Mouse (Mus musculus) layer of hippocampus, adult 8-10 months (tissue): Measurements from ENCODE around the gene Slc22a23. TPM values are rescaled to one million over a fixed set of nuclear protein-coding genes. Genes with fewer than 3 reads are reported as not detected.

Experiments used
- DNase-seq, 2 experiments: peaks; one replicate each; pipeline ENCODE4 v3.0.0; 2022; ENCODE audit warnings: low spot score in 2 of 2
- total RNA-seq, 4 experiments: library from RNA; stranded (reverse); gene quantifications; 2 replicates each; pipeline ENCODE4 v1.2.4; 2022

The Slc22a23 gene
- total RNA-seq, 4 experiments from 2014 or later: 32.3 to 41.6 (median 36.4) TPM

DNA sequence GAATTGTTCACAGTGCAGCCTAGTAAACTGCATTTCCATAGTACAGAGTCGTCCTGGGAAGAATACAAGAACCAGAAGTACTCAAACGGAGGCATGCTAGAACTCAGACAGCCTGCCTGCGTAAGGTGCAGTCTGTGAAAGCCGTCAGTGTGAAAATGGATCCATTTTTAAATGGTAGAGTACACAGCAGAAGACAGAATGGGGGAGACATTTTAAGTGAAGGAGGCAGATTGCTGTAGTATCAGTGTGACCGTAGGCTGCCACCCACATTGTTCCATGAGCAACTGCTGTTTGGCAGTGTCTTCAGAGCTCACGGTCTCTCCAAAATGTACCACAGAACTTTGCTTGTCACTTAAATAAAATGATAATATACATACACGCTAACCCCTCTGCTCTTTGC, 210.7 kb downstream of the Slc22a23 start:
- DNase-seq: peak; percentile 70

DNA sequence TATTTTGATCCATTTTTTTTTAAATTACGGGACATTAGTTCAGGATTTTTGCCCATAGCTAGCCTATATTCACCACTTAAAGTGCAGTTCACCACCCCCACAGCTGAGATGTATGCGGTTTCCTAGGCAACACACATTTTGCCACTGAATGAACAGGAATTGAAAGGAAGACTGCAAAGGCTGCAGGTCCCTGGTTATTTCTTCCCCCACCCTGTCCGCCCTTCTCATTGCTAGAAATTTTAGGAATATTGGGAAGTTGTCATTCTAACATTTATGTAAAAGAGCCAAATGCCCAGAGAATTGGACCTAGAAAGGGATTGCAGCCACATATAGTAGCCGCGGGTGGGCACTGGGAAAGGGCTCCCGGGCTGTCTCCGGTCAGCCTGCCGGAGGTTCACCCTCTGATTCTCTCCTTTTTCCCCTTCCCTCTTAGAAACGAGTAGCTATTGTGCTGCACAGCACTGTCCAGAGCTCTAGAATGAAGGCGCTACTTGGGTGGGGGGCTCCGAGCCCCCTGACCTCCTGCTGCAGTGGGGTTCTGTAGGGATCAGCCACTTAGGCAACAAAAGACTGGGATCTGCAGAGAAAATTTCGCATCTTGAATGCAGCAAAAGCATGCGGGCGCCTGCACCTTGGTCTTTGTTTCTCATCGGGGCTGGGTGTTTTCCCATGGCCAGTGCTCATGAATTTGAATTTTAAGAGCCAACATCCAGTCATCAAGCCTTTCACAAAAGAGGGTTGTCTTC, 211.5 kb downstream of the Slc22a23 start:
- DNase-seq: no peak

DNA sequence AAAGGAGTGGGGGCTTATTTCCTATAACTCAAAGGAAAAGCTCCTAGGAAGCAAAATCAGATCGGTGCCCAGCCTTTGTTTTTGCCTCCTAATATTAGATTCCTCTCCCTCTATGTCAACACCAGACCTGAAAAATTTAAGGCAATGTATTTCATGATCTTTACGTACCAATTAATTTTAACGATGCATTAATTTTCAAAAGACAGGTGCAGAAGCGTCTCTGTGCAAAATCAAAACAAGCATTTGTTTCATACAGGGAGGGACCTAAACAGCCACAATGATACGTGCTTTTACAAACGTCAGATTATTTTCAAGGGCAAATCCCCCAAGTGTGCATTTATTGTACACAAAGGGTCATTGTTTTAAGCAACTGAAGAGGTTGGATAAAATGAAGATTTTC, 212.1 kb downstream of the Slc22a23 start:
- no peak for DNase-seq

DNA sequence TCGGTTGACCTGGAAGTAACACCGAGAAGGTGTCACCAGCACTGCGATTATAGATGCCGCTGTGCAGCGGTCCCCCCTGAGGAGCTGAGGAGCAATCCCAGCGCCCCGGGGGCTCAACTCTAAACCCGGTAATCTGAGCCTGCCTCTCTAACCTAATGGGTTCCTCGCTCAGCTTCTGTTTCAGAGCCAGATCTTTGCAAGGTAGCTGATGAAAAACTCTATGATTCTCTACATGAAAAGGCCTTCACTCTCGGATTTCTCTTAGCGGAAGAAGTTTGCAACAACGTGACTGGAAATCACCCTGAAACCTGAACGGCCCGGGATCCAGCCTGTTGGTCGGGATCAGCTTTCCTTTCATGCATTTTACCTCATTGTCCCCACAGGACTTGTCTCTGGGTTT, 212.7 kb downstream of the Slc22a23 start:
- no peak for DNase-seq

DNA sequence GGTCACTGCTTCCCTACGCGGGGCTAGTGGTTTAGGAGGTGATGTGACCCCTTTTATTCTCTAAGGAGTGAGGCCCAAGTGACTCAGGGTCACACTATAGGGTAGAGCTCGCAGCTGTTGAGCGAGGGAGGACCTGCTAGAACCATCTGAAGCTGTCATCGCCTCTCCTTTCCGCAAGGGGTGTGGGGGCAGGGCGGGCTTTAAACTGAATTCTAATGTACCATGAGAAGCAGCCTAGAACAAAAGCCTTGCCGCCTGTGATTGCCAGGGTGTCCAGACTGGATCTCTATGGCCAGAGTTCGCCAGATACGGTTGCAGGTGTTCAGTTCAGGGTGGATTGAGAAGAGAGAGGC, 213.3 kb downstream of the Slc22a23 start:
- peak in 1 of 2 experiments; percentile 50 for DNase-seq

DNA sequence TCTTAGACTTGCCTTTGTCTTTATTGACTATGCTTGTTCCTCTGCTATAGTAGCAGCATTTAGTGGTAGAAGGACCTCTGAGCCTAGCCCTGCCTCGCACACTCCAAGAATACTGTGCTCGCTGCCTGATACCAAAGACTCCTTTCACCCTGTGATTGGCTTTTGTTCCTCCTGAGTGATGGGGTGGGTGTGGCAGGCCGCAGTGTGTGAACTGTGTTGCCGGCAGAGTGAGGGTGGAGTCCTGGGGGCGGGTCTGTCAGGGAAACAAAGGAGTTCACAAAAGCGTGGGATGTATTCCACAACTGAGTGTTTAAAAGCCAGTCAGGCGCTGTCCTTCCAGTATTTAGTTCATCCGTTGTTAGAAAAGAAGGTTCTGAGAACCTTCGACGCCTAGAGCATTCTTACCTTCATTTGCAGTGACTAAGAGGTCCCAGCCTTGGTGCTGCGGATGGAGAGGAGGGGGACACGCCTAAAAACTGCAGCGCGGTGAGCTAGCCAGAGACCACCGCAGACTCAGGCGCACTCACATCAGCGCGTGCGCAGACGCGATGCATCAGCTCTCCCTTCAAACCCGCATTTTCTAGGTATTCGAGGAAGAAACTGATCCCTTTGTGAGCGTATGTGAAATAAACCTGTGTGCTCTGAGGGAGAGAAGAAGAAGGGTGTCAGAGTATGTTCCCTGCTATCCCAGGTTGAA, 213.8 kb downstream of the Slc22a23 start:
- DNase-seq: peak in 1 of 2 experiments; percentile 53

DNA sequence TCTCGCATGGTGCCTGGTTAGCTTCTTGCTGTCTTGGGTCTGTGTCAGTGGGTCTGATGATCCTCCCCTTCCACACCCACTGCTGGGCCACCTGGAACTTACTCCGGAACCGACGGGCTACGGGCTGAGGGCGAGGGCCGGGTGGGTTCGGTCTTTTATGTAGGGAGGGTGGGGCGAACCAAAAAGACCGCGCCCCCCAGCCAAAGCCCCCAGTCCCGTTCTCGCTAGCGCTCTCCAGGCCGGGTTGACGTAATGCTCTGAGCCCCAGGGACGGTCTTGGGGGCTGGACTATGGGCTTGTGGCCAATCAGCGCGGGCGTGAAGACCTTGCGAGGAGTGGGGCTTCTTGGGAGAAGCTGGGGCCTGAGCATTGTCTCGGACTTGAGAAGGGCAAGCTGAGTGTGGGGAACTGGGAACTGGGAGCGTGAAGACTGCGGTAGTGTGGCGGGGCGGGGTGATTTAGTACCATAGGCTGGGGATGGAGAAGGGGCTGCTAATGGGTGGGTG, 214.7 kb downstream of the Slc22a23 start, which contains the start of gene Tubb2b:
TSS of gene Tubb2b (minus strand) at position 241 of the 506 bp plus-strand sequence.
- peak; percentile 79 to 82 for DNase-seq

DNA sequence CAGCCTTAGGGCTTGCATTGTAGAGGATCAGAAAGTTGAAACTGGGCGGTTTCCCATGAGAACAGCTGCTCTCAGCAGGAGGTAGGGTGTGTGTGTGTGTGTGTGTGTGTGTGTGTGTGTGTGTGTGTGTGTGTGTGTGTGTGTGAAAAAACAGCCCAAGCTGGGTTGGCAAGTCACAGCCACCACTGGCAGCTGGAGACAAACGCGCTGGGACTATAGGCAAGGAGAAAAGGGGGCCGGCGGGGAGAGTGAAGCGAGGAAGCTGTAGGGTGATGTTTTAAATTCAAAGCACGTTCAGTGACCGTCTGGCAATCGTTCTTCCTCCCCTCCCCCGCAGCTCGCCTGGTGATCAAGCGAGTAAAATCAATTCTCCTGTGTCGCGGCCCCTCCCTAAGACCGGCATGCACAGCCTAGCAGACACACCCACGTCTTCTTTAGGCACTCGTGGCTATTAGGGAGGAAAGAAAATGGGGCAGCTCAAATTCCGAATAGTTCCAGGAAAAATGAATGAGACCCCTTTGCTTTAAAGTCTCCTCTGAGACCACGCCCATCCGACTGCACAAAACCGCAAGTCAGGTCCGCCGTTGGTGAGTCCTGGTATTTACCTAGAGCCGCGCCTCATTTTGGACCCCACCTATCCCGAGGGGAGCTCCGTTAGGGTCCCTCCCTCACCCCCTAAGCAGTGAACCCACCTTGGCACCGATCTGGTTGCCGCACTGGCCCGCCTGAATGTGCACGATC, 215.3 kb downstream of the Slc22a23 start:
- DNase-seq: peak in 1 of 2 experiments; percentile 64

Other genes with a start within 250 kb of the Slc22a23 start
- gene Tubb2b, start 214.7 kb downstream of the Slc22a23 start, total RNA-seq: 100 to 1,000 TPM; 198 to 220 (median 215) TPM
- gene Psmg4, start 182.2 kb downstream of the Slc22a23 start, total RNA-seq: 10 to 100 TPM; 14.6 to 35.2 (median 23.7) TPM